Mouse (Mus musculus): ENCODE measurements around the gene Mef2c. TPM values are rescaled to one million over a fixed set of nuclear protein-coding genes. Genes with fewer than 3 reads are reported as not detected.
A peak's percentile ranks its signal among the peaks of the same experiment; 100 is the strongest.

Mef2c gene
- polyA plus RNA-seq, 1 experiment: 36.8 TPM

GRCm38 (mm10) chr13:83565732-83566131, 61.9 kb downstream of the Mef2c start:
- Histone ChIP-seq H3K4me1 (ENCODE audit: control insufficient read depth, insufficient read depth, low read length) (peaks cover 7% of the 10 kb centered on the region), H3K4me3 (replicated peaks; ENCODE audit: extremely low read depth, low read depth, low read length) (no peak overlapping the region)
- TF ChIP-seq POLR2A (IDR thresholded peaks at IDR 0.05; ENCODE audit: borderline replicate concordance, extremely low read depth, low read depth, low read length) (no peak), CTCF (IDR thresholded peaks at IDR 0.05; ENCODE audit: insufficient read depth, low read length) (no peak)
- DNase-seq: no peak
- 15% methylated on average over 3 of the region's 3 CpGs for WGBS

- Histone ChIP-seq H3K4me1 (ENCODE audit: control insufficient read depth, insufficient read depth, low read length) (peaks cover 7% of the 10 kb centered on the region), H3K4me3 (replicated peaks; ENCODE audit: extremely low read depth, low read depth, low read length) (no peak overlapping the region)
- no peak for DNase-seq
- WGBS: 24% methylated on average over 4 of the region's 4 CpGs
- no peak for TF ChIP-seq POLR2A (IDR thresholded peaks at IDR 0.05; ENCODE audit: borderline replicate concordance, extremely low read depth, low read depth, low read length)
- TF ChIP-seq CTCF (IDR thresholded peaks at IDR 0.05; ENCODE audit: insufficient read depth, low read length): no peak
Measured at GRCm38 (mm10) chr13:83566180-83566579, 62.3 kb downstream of the Mef2c start.

GRCm38 (mm10) chr13:83566834-83567534, 63.1 kb downstream of the Mef2c start:
- Histone ChIP-seq H3K4me3 (replicated peaks; ENCODE audit: extremely low read depth, low read depth, low read length) (no peak overlapping the region), H3K4me1 (ENCODE audit: control insufficient read depth, insufficient read depth, low read length) (peaks cover 7% of the 10 kb centered on the region)
- DNase-seq: no peak
- TF ChIP-seq CTCF (IDR thresholded peaks at IDR 0.05; ENCODE audit: insufficient read depth, low read length): no peak
- no peak for TF ChIP-seq POLR2A (IDR thresholded peaks at IDR 0.05; ENCODE audit: borderline replicate concordance, extremely low read depth, low read depth, low read length)
- WGBS: 61% methylated on average over 8 of the region's 8 CpGs

- WGBS: 76% methylated on average over 3 of the region's 3 CpGs
- no peak for DNase-seq
- TF ChIP-seq POLR2A (IDR thresholded peaks at IDR 0.05; ENCODE audit: borderline replicate concordance, extremely low read depth, low read depth, low read length) (no peak), CTCF (IDR thresholded peaks at IDR 0.05; ENCODE audit: insufficient read depth, low read length) (no peak)
- Histone ChIP-seq H3K4me1 (ENCODE audit: control insufficient read depth, insufficient read depth, low read length) (peaks cover 7% of the 10 kb centered on the region), H3K4me3 (replicated peaks; ENCODE audit: extremely low read depth, low read depth, low read length) (no peak overlapping the region)
Measured at GRCm38 (mm10) chr13:83567681-83568080, 63.8 kb downstream of the Mef2c start.

GRCm38 (mm10) chr13:83568759-83569256, 65.0 kb downstream of the Mef2c start:
- WGBS: 63% methylated on average over 11 of the region's 11 CpGs
- H3K4me3 ChIP-seq (replicated peaks; ENCODE audit: extremely low read depth, low read depth, low read length): no peak overlapping the region
- no peak for TF ChIP-seq POLR2A (IDR thresholded peaks at IDR 0.05; ENCODE audit: borderline replicate concordance, extremely low read depth, low read depth, low read length)
- TF ChIP-seq CTCF (IDR thresholded peaks at IDR 0.05; ENCODE audit: insufficient read depth, low read length): no peak
- H3K4me1 ChIP-seq (ENCODE audit: control insufficient read depth, insufficient read depth, low read length): peaks cover 11% of the 10 kb centered on the region
- no peak for DNase-seq

GRCm38 (mm10) chr13:83571973-83572447, 68.2 kb downstream of the Mef2c start:
- Histone ChIP-seq H3K4me3 (replicated peaks; ENCODE audit: extremely low read depth, low read depth, low read length) (peak overlapping the region; percentile 14), H3K4me1 (ENCODE audit: control insufficient read depth, insufficient read depth, low read length) (peaks cover 9% of the 10 kb centered on the region)
- TF ChIP-seq POLR2A (IDR thresholded peaks at IDR 0.05; ENCODE audit: borderline replicate concordance, extremely low read depth, low read depth, low read length) (no peak), CTCF (IDR thresholded peaks at IDR 0.05; ENCODE audit: insufficient read depth, low read length) (no peak)
- DNase-seq: peak; percentile 22
- 19% methylated on average over 7 of the region's 7 CpGs for WGBS

- 17% methylated on average over 5 of the region's 5 CpGs for WGBS
- Histone ChIP-seq H3K4me3 (replicated peaks; ENCODE audit: extremely low read depth, low read depth, low read length) (no peak overlapping the region), H3K4me1 (ENCODE audit: control insufficient read depth, insufficient read depth, low read length) (peaks cover 9% of the 10 kb centered on the region)
- no peak for DNase-seq
- no peak for TF ChIP-seq CTCF (IDR thresholded peaks at IDR 0.05; ENCODE audit: insufficient read depth, low read length)
- TF ChIP-seq POLR2A (IDR thresholded peaks at IDR 0.05; ENCODE audit: borderline replicate concordance, extremely low read depth, low read depth, low read length): no peak
Measured at GRCm38 (mm10) chr13:83572469-83572868, 68.6 kb downstream of the Mef2c start.

GRCm38 (mm10) chr13:83573327-83573726, 69.5 kb downstream of the Mef2c start:
- Histone ChIP-seq H3K4me3 (replicated peaks; ENCODE audit: extremely low read depth, low read depth, low read length) (no peak overlapping the region), H3K4me1 (ENCODE audit: control insufficient read depth, insufficient read depth, low read length) (peaks cover 9% of the 10 kb centered on the region)
- no peak for DNase-seq
- WGBS: 51% methylated on average over 4 of the region's 4 CpGs
- TF ChIP-seq POLR2A (IDR thresholded peaks at IDR 0.05; ENCODE audit: borderline replicate concordance, extremely low read depth, low read depth, low read length): no peak
- no peak for TF ChIP-seq CTCF (IDR thresholded peaks at IDR 0.05; ENCODE audit: insufficient read depth, low read length)

- no peak for TF ChIP-seq POLR2A (IDR thresholded peaks at IDR 0.05; ENCODE audit: borderline replicate concordance, extremely low read depth, low read depth, low read length)
- TF ChIP-seq CTCF (IDR thresholded peaks at IDR 0.05; ENCODE audit: insufficient read depth, low read length): no peak
- no peak overlapping the region for H3K4me3 ChIP-seq (replicated peaks; ENCODE audit: extremely low read depth, low read depth, low read length)
- H3K4me1 ChIP-seq (ENCODE audit: control insufficient read depth, insufficient read depth, low read length): peaks cover 9% of the 10 kb centered on the region
- 35% methylated on average over 8 of the region's 8 CpGs for WGBS
- no peak for DNase-seq
Measured at GRCm38 (mm10) chr13:83573855-83574583, 70.2 kb downstream of the Mef2c start.
